Mouse (Mus musculus) splenic B cell, adult 2 months (primary cell): Measurements from ENCODE around the gene Tpst2.

Experiments used
- DNase-seq: peaks from one replicate; pipeline ENCODE4 v3.0.0-alpha.2; 2011; ENCODE audit warnings: low read depth, low spot score
- H3K27me3 ChIP-seq: 2 replicates; pipeline ENCODE4 v1.6.1; 2012; ENCODE audit warnings: mild to moderate bottlenecking, low read length, moderate library complexity, mixed read lengths; ENCODE audit not compliant: control insufficient read depth, poor library complexity, insufficient read depth, severe bottlenecking
- H3K36me3 ChIP-seq: 2 replicates; pipeline ENCODE4 v1.6.1; 2012; ENCODE audit warnings: mild to moderate bottlenecking, low read length, moderate library complexity, mixed read lengths; ENCODE audit not compliant: control insufficient read depth, poor library complexity, insufficient read depth, severe bottlenecking

Gene Tpst2

DNA sequence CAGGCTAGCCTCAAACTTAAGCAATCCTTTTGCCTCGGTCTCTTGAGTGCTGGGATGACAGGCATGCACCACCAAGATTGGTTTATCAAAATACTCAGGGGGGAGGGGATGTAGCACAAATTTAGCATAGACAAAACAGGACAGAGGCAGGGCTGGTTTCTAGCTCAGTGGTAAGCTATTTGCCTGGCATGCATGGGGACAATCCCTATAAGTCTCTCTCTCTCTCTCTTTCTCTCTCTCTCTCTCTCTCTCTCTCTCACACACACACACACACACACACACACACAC lies 32.3 kb upstream of the Tpst2 start:
- no peak for DNase-seq
- H3K36me3 ChIP-seq, result no peaks in the 10 kb centered on the region
- H3K27me3 ChIP-seq, result no peaks in the 10 kb centered on the region

DNA sequence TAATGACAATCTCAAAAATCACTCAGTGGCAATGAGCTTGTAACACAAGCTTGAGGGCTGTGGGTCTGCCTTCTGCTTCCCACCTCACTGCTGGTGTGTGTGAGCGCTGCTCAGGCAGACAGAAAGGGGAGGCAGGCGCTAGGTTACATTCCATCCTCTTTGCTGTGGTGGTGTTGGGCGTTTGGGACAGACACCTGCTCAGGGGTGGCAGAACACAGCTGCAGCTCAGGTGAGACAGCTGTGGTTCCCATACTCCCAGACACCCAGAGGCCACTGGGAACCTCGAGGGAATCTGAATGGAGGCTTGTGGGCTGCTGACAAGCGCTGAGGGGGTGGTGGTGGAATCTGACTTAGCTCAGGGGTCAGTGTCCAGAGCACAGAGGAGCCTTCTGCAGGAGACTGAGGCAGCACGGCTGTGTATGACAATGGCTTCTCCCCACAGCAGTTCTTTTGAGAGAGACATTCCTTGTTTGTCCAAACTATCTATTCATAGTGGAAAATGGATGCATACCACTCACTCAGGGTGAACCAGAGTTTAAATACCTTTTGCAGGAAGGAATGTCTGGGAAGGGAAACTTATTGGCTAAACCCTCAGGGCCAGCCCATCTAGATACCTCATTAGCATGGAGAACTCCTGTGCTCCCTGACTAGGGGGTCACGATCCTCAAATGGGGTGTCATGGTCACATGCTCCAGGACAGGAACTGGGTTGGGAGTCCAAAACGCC lies 31.4 kb upstream of the Tpst2 start:
- no peaks in the 10 kb centered on the region for H3K27me3 ChIP-seq

DNA sequence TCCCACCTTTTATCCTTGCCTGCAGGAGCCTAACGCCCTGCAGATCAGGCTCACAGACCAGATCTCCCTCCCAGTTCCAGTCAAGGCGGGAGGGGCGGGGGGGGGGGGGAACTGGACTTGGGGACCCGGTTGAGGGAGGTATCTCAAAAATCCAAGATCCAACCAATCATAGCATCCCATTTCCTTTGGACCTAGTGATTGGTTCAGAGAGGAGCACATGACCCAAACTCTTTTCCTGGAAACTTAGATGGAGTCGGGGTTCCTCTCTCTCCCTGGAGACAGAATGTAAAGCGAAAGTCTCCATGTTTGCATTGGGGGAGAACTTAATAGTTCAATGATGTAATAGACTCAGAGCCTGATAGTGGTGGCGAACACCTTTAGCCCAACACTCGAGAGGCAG lies 29.1 kb upstream of the Tpst2 start:
- no peak for DNase-seq
- Histone ChIP-seq H3K36me3 (no peaks in the 10 kb centered on the region), H3K27me3 (no peaks in the 10 kb centered on the region)

More for the DNA sequence above, 31.4 kb upstream of the Tpst2 start:
- H3K36me3 ChIP-seq, result no peaks in the 10 kb centered on the region
- no peak for DNase-seq

DNA sequence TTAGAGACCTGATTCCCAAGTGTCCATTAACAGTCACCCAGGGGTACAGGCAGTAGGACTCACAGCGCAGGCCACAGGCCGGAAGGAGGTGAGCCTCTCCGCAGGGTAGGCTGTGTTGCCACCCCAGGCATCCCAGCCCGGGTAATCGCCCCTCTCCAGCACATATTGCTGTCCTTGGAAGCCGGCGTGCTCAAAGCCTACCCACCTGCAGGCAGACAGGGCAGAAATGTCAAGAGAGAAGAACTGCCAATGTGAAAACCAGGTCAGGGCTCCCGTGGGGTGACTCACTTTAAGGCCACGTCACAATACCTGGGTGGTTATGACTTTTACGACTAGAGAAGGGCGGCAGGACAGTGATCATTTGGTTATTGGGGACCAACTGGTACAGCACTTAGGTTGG lies 27.4 kb upstream of the Tpst2 start:
- Histone ChIP-seq H3K36me3 (no peaks in the 10 kb centered on the region), H3K27me3 (no peaks in the 10 kb centered on the region)
- DNase-seq, result no peak

GRCm38 (mm10) chr5:112252400-112252799 lies 24.1 kb upstream of the Tpst2 start, which contains the start of gene Cryba4:
Gene Cryba4 (minus strand): TSS chr5:112252518.
- Histone ChIP-seq H3K27me3 (no peaks in the 10 kb centered on the region), H3K36me3 (no peaks in the 10 kb centered on the region)
- DNase-seq, result no peak

GRCm38 (mm10) chr5:112253169-112253568 lies 23.3 kb upstream of the Tpst2 start:
- Histone ChIP-seq H3K27me3 (no peaks in the 10 kb centered on the region), H3K36me3 (no peaks in the 10 kb centered on the region)
- no peak for DNase-seq

DNA sequence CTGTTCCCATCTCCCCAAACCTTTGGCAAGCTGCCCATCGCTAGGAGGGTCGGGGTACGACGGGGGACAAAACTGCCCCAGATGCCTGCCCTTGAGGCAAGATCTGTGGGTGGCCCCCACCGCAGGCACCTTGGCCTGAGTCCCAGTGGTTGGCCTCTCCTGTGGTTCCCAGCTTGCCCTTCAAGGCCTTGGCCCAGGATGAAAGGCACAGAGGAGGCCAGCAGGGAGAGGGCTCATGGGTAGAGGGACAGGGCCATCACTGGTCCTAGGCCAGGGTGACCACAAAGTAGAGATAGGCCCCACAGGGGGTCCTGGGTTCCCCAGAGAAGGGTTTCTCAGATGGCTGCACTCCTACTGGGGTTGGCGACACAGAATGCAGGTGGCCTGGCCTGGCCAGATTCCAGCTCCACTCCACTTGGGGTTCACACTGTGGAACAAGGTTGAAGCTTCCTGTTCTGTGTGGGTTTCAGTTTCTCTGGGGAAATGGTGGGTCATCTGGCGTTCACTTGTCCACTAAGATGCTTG lies 22.1 kb upstream of the Tpst2 start:
- no peaks in the 10 kb centered on the region for H3K36me3 ChIP-seq
- H3K27me3 ChIP-seq, result no peaks in the 10 kb centered on the region
- peak; percentile 54 for DNase-seq

- Histone ChIP-seq H3K36me3 (no peaks in the 10 kb centered on the region), H3K27me3 (no peaks in the 10 kb centered on the region)
- no peak for DNase-seq
These were observed 21.1 kb upstream of the Tpst2 start, which contains the start of gene Crybb1 for GRCm38 (mm10) chr5:112255426-112255825. Gene Crybb1 (plus strand): TSS chr5:112255815.

DNA sequence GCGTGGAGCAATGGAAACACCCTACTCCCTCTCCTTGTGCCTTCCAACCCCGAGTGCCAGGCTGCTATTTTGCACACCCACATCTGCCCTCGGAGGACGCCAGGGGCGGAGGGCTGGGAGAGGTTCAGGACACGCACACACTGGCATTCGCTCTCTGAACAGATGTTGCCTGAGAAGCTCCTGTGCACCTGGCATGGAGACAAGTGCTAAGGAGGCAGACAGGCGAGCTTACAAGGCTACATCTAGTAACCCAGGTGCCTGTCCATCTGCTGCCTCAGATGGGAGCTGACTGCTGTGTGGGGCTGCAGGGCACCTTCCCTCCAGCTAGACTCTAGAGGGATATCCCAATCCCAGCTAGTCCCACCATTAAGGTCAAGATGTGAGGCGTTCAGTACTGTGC lies 20.0 kb upstream of the Tpst2 start:
- Histone ChIP-seq H3K36me3 (no peaks in the 10 kb centered on the region), H3K27me3 (no peaks in the 10 kb centered on the region)
- DNase-seq, result no peak

- no peaks in the 10 kb centered on the region for H3K27me3 ChIP-seq
- no peak for DNase-seq
- no peaks in the 10 kb centered on the region for H3K36me3 ChIP-seq
These were observed 18.6 kb upstream of the Tpst2 start for GRCm38 (mm10) chr5:112257896-112258295.

DNA sequence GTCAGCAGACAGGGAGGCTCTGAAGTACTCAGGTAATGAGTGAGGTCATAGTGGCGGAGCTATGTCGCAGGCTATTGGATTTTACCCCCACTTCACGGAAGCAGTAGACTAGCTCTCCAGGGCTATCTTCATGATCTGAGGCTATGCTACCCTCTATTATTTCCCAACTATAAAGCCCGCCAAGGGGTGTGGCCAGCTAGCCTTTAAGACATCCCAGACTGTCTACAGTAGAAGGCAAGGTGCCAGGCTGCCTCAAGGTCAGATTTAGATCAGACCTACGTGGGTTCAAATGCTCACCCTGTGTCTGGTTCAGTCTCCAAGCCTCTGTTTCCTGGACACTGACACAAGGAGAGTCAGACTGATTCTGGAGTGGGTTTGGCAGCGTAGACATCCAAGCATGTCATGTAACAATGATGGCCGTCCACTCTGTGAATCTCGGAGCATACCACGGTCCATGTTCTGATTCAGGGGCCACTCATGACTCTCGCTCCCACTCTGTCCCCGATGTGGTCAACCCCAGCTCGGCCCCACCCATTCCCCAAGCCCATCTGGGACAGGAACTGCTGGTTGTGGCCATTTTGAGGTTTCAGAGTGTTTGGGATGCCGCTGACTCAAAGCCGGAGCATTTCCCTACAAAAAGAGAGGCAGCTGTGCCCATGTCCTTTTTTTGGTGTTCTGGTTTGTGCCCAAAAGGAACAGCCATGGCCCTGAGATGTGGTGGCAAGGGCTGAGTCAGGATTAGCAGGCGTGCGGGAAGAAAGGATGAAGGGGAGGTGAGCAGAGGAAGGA lies 16.4 kb upstream of the Tpst2 start:
- DNase-seq, result no peak
- Histone ChIP-seq H3K27me3 (no peaks in the 10 kb centered on the region), H3K36me3 (no peaks in the 10 kb centered on the region)

DNA sequence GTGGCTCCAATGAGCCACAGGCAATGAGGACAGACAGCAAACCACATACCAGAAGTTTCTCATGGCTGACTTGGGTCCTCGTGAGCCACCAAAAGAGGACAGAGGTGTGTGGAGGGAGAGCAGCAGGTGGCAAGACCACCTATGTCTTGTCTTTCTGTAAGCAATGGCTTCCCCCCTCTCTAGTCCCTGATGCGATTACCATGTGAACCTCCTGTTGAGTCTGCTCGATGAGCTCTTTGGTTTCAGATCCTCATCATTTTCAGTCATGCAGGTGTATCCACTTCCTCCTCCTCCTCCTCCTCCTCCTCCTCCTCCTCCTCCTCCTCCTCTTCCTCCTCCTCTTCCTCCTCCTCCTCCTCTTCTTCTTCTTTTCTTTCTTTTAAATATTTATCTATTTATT lies 15.7 kb upstream of the Tpst2 start:
- Histone ChIP-seq H3K27me3 (no peaks in the 10 kb centered on the region), H3K36me3 (no peaks in the 10 kb centered on the region)
- DNase-seq, result peak; percentile 71

DNA sequence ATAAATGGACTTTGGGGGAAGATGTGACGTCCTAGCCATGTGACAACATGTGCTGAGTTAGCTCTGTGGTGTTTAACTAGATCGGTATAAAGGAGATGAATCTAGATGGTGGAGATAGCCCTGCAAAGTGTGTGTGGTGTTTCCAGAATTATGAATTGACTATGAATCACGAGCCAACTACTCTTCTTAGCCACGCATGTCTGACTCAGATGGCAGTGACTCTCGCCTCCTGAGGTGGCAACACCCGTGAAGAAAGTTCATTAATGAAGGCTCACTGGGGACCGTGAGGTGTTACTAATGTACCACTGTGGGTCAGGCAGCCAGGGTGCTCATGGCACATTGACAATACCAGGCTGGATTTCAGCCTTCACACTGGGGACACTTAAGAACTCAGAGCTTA lies 12.4 kb upstream of the Tpst2 start:
- DNase-seq, result no peak
- H3K36me3 ChIP-seq, result no peaks in the 10 kb centered on the region
- H3K27me3 ChIP-seq, result no peaks in the 10 kb centered on the region

GRCm38 (mm10) chr5:112265110-112265509 lies 11.4 kb upstream of the Tpst2 start:
- peak; percentile 42 for DNase-seq
- no peaks in the 10 kb centered on the region for H3K27me3 ChIP-seq
- H3K36me3 ChIP-seq, result no peaks in the 10 kb centered on the region

DNA sequence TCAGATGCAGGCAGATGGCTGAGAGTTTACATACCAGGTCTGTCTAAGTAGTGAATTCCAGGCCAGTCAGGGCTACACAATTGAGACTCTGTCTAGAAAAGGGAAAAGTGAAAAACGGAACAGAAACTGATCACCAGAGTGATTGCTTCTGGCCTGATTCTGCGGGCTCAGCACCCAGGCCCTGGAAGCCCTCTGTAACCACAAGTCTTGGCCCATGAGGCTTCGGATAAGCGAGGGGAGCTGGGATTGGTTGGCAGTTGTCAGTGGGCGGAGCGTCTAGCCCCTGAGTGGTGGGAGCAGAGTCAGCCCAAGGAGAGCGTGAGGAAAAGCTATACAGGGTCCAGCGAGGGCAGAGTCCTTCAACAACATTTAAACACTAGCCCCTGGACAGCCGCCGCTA lies 11.0 kb upstream of the Tpst2 start:
- H3K27me3 ChIP-seq, result no peaks in the 10 kb centered on the region
- peak; percentile 80 for DNase-seq
- H3K36me3 ChIP-seq, result no peaks in the 10 kb centered on the region
